Mouse (Mus musculus): ENCODE data around the gene Aig1.

GRCm38 (mm10) chr10:13696326-13696725 lies 172.5 kb downstream of the Aig1 start:
- TF ChIP-seq POLR2A (IDR thresholded peaks at IDR 0.05; ENCODE audit: borderline replicate concordance, control insufficient read depth, low read depth, low read length) (no peak), CTCF (IDR thresholded peaks at IDR 0.05; ENCODE audit: control insufficient read depth, insufficient read depth, low read length) (no peak)
